Mouse (Mus musculus) heart, adult 2 months (tissue): ENCODE results near the gene Six2. TPM values are rescaled to one million over a fixed set of nuclear protein-coding genes. Genes with fewer than 3 reads are reported as not detected.
A peak's percentile ranks its signal among the peaks of the same experiment; 100 is the strongest.

Source experiments
- DNase-seq, 2 experiments: peaks; one replicate each; pipeline ENCODE4 v3.0.0; 2021
- H3K27ac ChIP-seq: fragments of 200-600 bp; 2 replicates; pipeline ENCODE4 v1.8.1; 2022
- H3K27me3 ChIP-seq: fragments of 200-500 bp; 2 replicates; pipeline ENCODE4 v1.6.1; 2012; ENCODE audit warnings: mild to moderate bottlenecking, low read length, inconsistent platforms, mixed read lengths; ENCODE audit not compliant: control insufficient read depth, insufficient read depth
- H3K36me3 ChIP-seq: fragments of 200-500 bp; 2 replicates; pipeline ENCODE4 v1.6.1; 2012; ENCODE audit warnings: low read length, inconsistent platforms; ENCODE audit not compliant: control insufficient read depth, insufficient read depth
- H3K4me1 ChIP-seq: fragments of 200-500 bp; 2 replicates; pipeline ENCODE4 v1.6.1; 2011; ENCODE audit warnings: low read length; ENCODE audit not compliant: control insufficient read depth, insufficient read depth
- H3K4me3 ChIP-seq: fragments of 200-600 bp; 2 replicates; pipeline ENCODE4 v1.8.1; 2022
- H3K79me2 ChIP-seq: fragments of 200-500 bp; replicated peaks from 2 replicates; pipeline ENCODE4 v1.6.1; 2012; ENCODE audit warnings: mild to moderate bottlenecking, inconsistent platforms, low read length, moderate library complexity, mixed read lengths; ENCODE audit not compliant: control insufficient read depth, insufficient read depth
- H3K9ac ChIP-seq: fragments of 200-500 bp; 2 replicates; pipeline ENCODE4 v1.6.1; 2012; ENCODE audit warnings: low read depth, mild to moderate bottlenecking, control low read depth, inconsistent platforms, low read length, mixed read lengths
- CTCF ChIP-seq: fragments of 200-600 bp; IDR thresholded peaks from 2 replicates; pipeline ENCODE4 v1.8.1; 2022; ENCODE audit warnings: antibody characterized with exemption, mild to moderate bottlenecking, moderate library complexity
- EP300 ChIP-seq: fragments of 200-500 bp; IDR thresholded peaks from 2 replicates; pipeline ENCODE4 v1.6.1; 2011; ENCODE audit warnings: low read depth, low read length, control low read depth; ENCODE audit not compliant: insufficient read depth
- POLR2A ChIP-seq: fragments of 200-500 bp; IDR thresholded peaks from 2 replicates; pipeline ENCODE4 v1.6.1; 2011; ENCODE audit warnings: mild to moderate bottlenecking, low read depth, low read length, control low read depth; ENCODE audit not compliant: insufficient read depth
- WGBS: fragments of 180-500 bp; shearing (Covaris S2); methylation state at CpG from one replicate; pipeline ENCODE4 v1.1.7; 2018; 5-methylcytosine and 5-hydroxymethylcytosine counted together
- intact Hi-C: fragments of 180-260 bp; cut with DNase I; formaldehyde crosslinking; loops from one replicate; pipeline ENCODE4 v1.15.1; 2025
- polyA plus RNA-seq: library from polyadenylated mRNA; depleted of rRNA; stranded (reverse); fragments of >200 nt; gene quantifications from 2 replicates; pipeline ENCODE4 v1.2.3, GENCODE M21; 2012
- total RNA-seq, 2 experiments: library from RNA; stranded (reverse); gene quantifications; 2 replicates each; pipeline ENCODE4 v1.2.3; 2021

The Six2 gene
- total and polyA plus RNA-seq, 3 experiments, result 0.35 to 0.43 TPM; not detected in 1

- DNase-seq, result no peak
- Histone ChIP-seq H3K79me2 (no peaks in the 10 kb centered on the region), H3K36me3 (no peaks in the 10 kb centered on the region), H3K27me3 (no peaks in the 10 kb centered on the region), H3K4me3 (no peak overlapping the region), H3K4me1 (peaks cover 7% of the 10 kb centered on the region), H3K27ac (no peak overlapping the region), H3K9ac (no peak overlapping the region)
- 59% methylated on average over 9 of the region's 9 CpGs for WGBS
- intact Hi-C loops, result no loop called here
- no peak for TF ChIP-seq POLR2A
- TF ChIP-seq EP300, result no peak
- no peak for TF ChIP-seq CTCF
These were observed 37.9 kb upstream of the Six2 start for GRCm38 (mm10) chr17:85725988-85726387.

GRCm38 (mm10) chr17:85723166-85723565 is 35.1 kb upstream of the Six2 start:
- Histone ChIP-seq H3K4me1 (peaks cover 3% of the 10 kb centered on the region), H3K27ac (no peak overlapping the region), H3K36me3 (no peaks in the 10 kb centered on the region), H3K27me3 (no peaks in the 10 kb centered on the region), H3K79me2 (no peaks in the 10 kb centered on the region), H3K9ac (no peak overlapping the region), H3K4me3 (no peak overlapping the region)
- intact Hi-C loops, result no loop called here
- DNase-seq, result no peak
- WGBS, result 48% methylated on average over 5 of the region's 5 CpGs
- TF ChIP-seq POLR2A (no peak), EP300 (no peak), CTCF (no peak)

GRCm38 (mm10) chr17:85717266-85717665 is 29.2 kb upstream of the Six2 start:
- intact Hi-C loops, result no loop called here

GRCm38 (mm10) chr17:85715784-85716183 is 27.7 kb upstream of the Six2 start:
- Histone ChIP-seq H3K9ac (no peak overlapping the region), H3K4me3 (no peak overlapping the region), H3K79me2 (no peaks in the 10 kb centered on the region), H3K4me1 (no peaks in the 10 kb centered on the region), H3K27ac (no peak overlapping the region), H3K27me3 (no peaks in the 10 kb centered on the region), H3K36me3 (no peaks in the 10 kb centered on the region)
- TF ChIP-seq CTCF (no peak), EP300 (no peak), POLR2A (no peak)
- intact Hi-C loops, result no loop called here
- no peak for DNase-seq
- 77% methylated on average over 11 of the region's 11 CpGs for WGBS

More at GRCm38 (mm10) chr17:85717266-85717665, 29.2 kb upstream of the Six2 start:
- 70% methylated on average over 7 of the region's 7 CpGs for WGBS
- TF ChIP-seq CTCF, result no peak
- no peak for TF ChIP-seq POLR2A
- no peak for TF ChIP-seq EP300
- Histone ChIP-seq H3K36me3 (no peaks in the 10 kb centered on the region), H3K4me3 (no peak overlapping the region), H3K9ac (no peak overlapping the region), H3K27me3 (no peaks in the 10 kb centered on the region), H3K4me1 (no peaks in the 10 kb centered on the region), H3K27ac (no peak overlapping the region), H3K79me2 (no peaks in the 10 kb centered on the region)
- no peak for DNase-seq

- H3K4me3 ChIP-seq, result no peak overlapping the region
- no peaks in the 10 kb centered on the region for H3K36me3 ChIP-seq
- intact Hi-C loops, result no loop called here
- no peaks in the 10 kb centered on the region for H3K4me1 ChIP-seq
- WGBS, result 59% methylated on average over 5 of the region's 5 CpGs
- no peak for DNase-seq
- H3K9ac ChIP-seq, result no peak overlapping the region
- no peaks in the 10 kb centered on the region for H3K27me3 ChIP-seq
- TF ChIP-seq EP300 (no peak), CTCF (no peak), POLR2A (no peak)
- H3K27ac ChIP-seq, result no peak overlapping the region
- H3K79me2 ChIP-seq, result no peaks in the 10 kb centered on the region
These were observed 26.3 kb upstream of the Six2 start for GRCm38 (mm10) chr17:85714370-85714769.

- peak; percentile 31 for TF ChIP-seq CTCF
- TF ChIP-seq EP300, result no peak
- no peak for TF ChIP-seq POLR2A
- intact Hi-C loops, result no loop called here
- Histone ChIP-seq H3K36me3 (no peaks in the 10 kb centered on the region), H3K9ac (no peak overlapping the region), H3K4me3 (no peak overlapping the region), H3K27ac (no peak overlapping the region), H3K27me3 (no peaks in the 10 kb centered on the region), H3K4me1 (no peaks in the 10 kb centered on the region), H3K79me2 (no peaks in the 10 kb centered on the region)
- WGBS, result 81% methylated on average over 10 of the region's 10 CpGs
- no peak for DNase-seq
These were observed 24.8 kb upstream of the Six2 start for GRCm38 (mm10) chr17:85712874-85713273.
